Mouse (Mus musculus) ovary, postnatal 36 days (tissue): ENCODE data around the gene Timd4.

Source experiments
- DNase-seq: peaks from one replicate; pipeline ENCODE4 v3.0.0; 2022; ENCODE audit warnings: low spot score, mixed read lengths

Gene Timd4

DNA sequence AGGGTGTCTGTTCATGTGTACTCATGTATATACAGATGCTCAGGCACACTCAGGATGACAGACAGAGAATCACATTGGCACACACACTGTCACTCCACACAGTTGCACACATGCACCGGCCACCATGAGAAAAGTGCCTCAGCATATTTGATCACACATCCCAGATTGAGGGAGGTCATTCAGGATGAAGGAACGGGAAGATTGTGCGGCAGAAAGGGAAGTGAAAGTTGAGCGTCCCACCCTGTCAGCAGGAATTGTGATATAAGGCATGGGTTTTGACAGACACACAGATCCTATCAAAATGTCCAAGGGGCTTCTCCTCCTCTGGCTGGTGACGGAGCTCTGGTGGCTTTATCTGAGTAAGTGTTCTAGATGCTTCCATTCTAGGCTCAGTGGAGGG, at the start of gene Timd4:
Timd4 (plus strand) TSS at position 290 of the 400 bp plus-strand sequence.
- no peak for DNase-seq

DNA sequence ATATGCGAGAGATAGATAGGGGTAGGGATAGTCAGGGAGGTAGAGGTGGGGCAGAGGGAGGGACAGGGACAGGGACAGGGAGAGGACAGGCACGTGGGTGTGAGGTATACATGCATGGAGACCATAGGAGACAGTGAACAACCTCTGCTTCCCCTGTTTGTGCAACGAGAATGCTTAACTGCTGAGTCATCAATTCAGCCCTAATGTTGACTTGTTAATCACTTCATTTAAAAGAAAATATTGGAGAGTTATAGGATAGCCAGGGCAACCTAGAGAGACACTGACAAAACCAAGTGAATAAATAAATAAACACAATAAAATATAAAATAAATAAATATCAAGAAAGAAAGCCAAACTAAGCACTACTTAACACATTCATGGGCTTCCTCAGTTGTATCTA, 33.7 kb upstream of the Timd4 start:
- no peak for DNase-seq

DNA sequence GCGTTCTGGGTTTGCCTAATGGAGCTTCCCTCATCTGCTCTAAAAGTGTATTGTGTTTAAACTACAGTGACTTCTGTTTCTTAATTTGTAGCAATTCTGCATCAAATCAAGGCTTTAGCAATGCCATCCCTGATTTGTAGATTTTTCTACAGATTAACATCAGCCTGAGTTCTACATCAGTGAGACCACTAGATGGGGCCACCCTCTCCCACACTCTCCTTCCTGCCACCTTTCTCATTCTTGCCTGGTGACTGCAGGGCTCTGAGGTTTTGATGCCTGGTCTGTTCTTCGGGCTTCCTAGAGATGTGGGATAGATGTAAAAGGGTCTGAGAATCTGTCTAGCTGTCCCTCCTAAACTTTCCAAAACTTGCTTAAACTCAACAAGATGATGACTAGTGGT, 30.8 kb upstream of the Timd4 start:
- no peak for DNase-seq

DNA sequence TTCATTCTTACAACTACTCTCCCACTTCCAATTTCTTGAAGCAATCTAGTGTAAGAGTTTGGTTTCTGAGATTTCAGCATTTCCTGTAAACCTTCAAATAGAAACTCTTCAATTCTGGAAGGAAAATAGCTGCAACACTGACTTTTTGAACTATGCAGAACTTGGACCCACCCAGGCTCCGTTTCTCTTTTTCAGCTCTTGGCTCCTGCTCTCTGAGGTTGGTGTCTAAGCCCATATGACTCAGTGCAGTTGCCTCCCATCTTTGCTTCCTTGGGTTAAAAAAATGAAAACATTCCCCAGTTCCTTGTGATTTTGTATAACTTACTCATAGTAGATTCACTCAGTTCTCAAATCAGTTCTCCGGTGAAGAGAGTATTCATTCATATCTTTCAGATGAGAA, 6.2 kb upstream of the Timd4 start:
- no peak for DNase-seq

DNA sequence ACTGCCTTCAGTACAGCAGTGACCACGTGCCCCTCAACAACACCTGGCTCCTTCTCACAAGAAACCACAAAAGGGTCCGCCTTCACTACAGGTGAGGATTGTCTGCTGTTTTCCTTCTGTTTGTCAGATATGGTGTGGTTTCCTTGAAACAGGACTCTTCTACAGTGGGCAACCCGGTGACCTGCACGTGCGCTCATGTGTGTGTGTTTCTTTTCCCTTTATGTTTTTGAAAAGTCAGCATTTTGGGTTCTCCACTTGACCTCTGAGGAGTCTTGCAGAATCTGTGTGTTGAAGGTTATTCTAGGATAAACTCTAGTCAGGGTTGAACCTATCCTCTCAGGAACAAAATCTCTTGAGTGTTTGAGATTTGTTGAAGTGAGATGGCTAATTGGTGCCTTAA, 7.1 kb downstream of the Timd4 start:
- DNase-seq, result no peak

DNA sequence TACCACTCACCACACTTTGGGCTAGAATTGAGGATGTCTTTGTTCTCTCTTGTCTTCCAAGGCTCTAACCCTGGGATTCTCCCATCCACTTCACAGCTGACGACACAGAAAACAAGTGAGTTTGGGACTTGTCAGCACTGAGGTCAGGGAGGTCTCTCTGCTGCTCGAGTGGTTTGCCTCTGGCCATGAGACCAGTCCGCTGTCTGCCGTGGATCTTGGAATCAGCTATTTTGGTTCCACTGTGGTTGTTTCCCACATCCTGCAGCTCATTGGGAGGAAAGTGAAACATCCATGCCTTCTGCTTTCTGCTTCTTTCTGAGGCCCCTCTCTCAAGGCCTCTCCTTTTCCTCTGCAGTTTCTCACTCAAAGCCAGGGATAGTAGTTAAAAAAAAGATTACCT, 9.3 kb downstream of the Timd4 start:
- DNase-seq, result no peak

DNA sequence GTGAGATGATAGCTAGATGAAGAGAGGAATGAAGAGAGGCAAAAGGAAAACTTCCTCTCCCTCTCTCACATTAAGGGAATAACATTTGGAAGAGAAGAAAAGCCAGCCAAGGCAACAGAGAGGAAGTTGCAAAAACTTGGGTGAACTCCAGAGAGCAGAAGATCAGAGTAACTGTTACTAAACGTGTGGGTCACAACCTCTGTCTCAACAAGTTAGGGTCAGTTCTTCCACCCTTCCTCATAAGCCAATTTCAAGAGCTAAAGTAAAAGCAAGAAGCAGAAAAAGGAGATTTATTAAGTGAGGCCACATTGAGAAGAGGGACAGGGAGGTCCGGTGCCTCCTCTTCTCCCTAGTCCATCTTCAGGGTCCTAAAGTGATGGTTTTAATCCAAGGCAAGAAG, 19.7 kb downstream of the Timd4 start:
- DNase-seq, result no peak

DNA sequence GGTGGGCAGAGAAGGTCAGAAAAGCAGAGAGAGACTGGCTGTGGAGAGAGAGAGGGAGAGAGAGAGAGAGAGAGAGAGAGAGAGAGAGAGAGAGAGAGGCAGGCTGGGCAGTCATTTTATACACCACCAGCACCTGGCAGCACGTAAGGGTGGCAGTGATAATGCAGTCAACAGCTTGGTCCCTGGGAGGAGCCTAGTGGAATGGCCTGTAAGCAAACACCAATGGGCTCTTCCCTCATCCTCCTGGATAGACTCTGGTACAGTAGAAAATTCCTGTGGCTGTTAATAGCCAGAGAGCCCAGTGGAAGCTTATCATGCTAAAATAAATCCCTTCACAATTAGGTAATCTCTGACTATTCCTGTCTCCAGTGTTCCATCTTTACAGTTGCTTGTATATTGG, 24.5 kb downstream of the Timd4 start:
- no peak for DNase-seq

DNA sequence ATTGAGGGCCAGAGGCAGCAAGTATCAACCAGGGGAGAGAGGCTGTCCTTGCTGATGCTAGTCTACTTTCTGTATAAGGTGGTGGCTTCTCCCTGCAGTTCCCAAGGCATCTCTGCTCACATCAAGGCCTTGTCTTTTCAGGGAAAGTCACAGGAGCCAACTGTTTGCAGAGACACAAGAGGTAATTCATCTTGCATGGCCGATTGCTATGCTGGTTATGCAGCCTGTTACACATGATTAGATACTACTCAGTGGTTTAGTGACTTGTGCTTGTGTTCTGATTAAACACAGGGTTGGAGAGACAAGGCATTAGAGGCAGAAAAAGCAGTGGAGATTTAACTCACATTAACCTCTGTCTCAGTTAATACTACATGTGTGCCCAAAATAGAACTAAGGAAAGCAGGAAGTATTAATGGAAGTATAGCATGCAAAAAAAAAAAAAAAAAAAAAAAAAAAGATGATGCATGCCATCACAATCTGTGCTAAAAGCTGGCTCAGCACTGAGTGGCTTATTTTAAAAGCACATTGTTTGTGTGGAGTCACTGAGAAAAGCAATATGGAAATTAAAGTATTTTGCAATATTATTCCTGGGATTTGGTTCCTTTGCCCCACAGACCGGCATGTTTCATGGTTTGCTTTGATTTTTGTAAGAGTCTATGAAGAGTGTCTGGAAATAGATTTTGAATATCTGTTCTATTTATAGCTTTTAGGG, 31.6 kb downstream of the Timd4 start:
- no peak for DNase-seq

DNA sequence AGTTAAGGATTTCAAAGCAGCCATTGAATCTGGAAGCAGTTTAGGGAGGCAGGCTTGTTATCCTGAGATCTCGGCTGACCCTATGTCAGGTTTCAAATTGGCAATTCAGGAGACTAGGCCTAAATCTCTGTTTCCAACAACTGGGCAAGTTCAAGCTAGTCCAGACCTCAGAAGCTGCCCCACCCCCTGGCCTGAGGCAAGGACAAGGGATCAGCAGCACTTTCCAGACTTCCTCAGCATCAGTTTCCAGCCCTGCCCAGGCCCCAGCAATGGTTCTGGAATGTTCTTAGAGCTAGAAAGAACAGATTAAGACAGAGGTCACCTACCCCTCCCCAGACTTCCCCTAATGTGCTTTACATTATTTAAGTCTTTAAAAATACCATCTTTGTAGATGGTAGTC, 36.1 kb downstream of the Timd4 start:
- DNase-seq, result no peak

DNA sequence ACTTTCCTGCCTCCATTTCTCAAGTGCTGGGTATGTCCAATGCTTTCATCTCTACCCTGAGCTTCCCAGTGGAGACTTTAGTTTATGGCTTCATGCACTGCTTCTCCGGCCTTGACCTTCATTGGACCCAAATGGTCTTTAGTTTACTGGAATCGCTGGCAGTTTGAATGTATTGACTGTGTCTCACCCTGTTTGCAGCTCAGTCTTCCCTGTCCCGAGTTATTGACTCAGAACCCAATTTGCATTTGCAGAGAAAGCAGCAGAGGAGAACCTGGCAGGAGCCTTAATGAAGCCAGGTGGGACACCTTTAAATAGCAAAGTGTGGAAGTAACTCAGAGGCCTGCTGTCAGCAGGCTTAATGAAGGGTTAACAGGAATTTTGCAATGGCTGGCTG, 37.2 kb downstream of the Timd4 start:
- DNase-seq, result no peak

DNA sequence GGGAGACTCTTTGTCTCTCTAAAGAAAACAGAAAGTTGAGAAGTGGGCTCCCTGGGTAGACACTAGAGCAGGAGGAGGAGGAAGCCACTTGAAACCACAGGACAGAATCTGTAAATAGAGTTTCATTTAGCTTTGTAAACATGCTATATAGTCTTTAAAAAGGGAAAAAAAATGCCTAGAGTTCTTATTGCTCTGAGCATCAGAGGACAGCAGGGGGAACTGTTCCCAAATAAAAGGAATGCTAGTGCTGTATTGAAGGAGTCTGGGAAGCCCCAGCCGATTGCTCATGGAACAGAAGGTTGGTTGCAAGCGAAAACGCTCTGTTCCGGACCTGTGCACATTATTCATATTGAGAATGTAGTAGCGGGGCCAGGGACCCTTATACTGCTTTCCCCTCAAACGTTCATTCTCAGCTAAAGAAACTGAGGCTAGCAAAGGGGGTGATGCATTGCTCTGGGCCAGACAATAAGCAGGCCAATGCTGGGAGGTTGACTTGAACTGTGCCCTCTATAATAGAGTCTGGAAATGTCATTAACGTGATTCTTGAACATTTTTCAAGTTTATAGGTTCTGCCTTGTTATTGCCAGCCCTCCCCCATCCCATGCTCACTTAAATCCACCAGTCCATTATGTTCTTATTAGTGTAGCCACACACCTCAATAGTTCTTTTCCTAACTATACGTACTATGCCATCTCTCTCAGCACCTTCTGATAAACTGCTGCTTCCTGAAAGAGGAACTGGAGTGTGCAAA, 37.8 kb downstream of the Timd4 start:
- DNase-seq, result no peak

DNA sequence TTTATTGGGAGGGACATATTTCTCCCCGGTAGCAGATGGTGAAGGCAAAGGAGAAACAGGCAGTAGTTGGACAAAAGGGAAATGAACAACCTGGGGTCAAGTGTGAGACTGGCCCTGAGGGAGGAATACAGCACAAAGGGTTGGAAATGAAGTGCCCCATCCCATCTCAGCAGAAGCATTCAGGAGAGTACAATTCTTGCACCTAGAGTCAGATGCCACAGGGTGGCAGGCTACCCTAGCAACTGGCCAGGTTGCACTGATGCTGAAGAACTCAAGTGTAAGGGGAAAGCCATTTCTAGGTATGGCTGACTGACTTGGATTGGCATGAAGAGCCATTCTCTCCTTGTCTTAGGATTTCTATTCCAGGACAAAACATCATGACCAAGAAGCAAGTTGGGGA, 54.2 kb downstream of the Timd4 start:
- DNase-seq, result no peak

DNA sequence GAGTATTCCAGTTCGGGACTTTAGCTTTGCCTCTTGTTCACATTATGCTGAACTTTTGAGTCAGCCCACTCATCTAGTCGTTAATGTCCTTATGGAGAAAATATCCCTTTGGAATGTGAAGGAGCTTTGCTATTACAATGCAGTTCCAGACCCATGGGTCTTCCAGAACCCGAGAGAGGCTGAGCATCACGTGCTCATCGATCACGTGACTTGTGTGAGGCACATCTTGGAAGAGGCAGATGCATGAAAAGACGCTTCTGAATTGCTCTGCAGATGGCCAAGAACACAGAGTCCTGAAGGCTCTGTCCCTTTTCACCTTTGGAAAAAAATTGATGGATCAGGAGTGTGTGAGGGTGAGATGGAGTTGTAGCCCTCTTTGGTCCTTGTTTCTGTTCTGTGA, 58.0 kb downstream of the Timd4 start:
- no peak for DNase-seq

DNA sequence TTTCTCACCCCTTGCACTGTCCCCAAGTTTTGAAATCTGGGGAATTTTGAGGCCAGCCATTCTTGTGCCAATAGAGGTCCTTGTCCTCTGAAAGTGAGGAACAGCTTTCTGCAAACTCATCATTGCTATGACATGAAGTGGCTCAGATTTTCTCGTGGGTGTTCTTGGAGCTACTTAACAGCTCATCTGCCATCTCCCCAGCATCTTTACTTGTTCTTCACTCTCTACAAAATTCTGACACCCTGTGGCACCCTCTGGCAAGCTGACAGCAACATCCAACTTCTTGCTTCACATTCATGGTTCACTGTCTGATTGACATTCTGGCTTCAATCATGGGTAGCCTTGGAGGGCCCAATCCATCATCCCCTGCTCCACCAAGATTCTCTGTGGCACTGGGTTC, 65.2 kb downstream of the Timd4 start:
- DNase-seq, result no peak

DNA sequence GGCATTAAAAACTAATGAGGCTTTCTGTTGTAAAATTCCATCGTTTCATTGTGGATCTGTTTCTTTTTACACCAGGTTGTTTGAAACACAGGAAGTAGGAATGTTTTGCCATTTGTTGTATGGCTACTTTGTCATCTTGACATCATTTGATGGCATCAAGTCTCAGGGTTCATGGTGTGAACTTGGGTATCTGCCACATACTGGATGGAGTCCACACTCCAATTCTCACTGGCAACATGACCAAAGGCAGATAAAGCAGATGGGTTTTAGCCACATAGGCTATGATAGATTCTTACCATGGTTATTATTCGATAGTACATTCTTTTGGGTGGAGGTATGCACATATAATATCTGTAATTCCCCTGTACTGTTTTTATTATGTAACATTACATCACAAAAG, 71.9 kb downstream of the Timd4 start:
- no peak for DNase-seq

DNA sequence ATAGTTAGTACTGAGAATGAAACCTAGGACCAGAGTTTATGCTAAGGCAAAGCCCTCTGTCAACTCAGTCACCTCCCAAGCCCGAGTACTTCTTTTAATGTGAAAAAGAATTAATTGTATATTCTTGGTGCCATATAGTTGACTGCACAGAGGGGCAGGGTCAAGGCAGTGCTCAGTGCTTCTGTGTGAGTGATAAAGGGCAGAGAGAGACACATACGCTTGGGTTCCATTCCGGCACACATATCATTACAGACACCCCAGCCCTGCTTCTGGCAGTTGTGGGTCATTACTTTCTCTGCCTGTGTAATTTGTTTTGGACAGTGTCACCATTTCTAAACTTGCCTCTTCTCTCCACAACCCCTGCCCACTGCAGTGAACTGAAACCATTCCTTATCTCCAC, 78.5 kb downstream of the Timd4 start:
- no peak for DNase-seq
